Mouse (Mus musculus) intestine, embryonic 16.5 days (tissue): Measurements from ENCODE around the gene Gm27021. TPM values are rescaled to one million over a fixed set of nuclear protein-coding genes. Genes with fewer than 3 reads are reported as not detected.
A peak's percentile ranks its signal among the peaks of the same experiment; 100 is the strongest.

Source experiments
- ATAC-seq: fragments of 200-750 bp; cut with Nextera tagmentation; 2 replicates; pipeline ENCODE4 v1.8.0; 2017; ENCODE audit warnings: moderate TSS enrichment, moderate library complexity
- H3K27ac ChIP-seq: fragments of 300-500 bp; sonication (generic); 2 replicates; pipeline ENCODE4 v1.5.1; 2014; ENCODE audit warnings: mild to moderate bottlenecking, low read length
- H3K27me3 ChIP-seq: fragments of 300-500 bp; sonication (generic); replicated peaks from 2 replicates; pipeline ENCODE4 v1.6.1; 2014; ENCODE audit warnings: low read length, control low read depth, mixed read lengths; ENCODE audit not compliant: control insufficient read depth, insufficient read depth
- H3K36me3 ChIP-seq: fragments of 300-500 bp; sonication (generic); 2 replicates; pipeline ENCODE4 v1.6.1; 2014; ENCODE audit warnings: low read length, control low read depth; ENCODE audit not compliant: control insufficient read depth, insufficient read depth
- H3K4me1 ChIP-seq: fragments of 300-500 bp; sonication (generic); 2 replicates; pipeline ENCODE4 v1.6.1; 2014; ENCODE audit warnings: low read length, control low read depth, mixed read lengths; ENCODE audit not compliant: control insufficient read depth, insufficient read depth
- H3K4me2 ChIP-seq: fragments of 300-500 bp; sonication (generic); 2 replicates; pipeline ENCODE4 v1.6.1; 2014; ENCODE audit warnings: low read depth, low read length, control low read depth
- H3K4me3 ChIP-seq: fragments of 300-500 bp; sonication (generic); 2 replicates; pipeline ENCODE4 v1.5.1; 2014; ENCODE audit warnings: mild to moderate bottlenecking, low read length
- H3K9ac ChIP-seq: fragments of 300-500 bp; sonication (generic); 2 replicates; pipeline ENCODE4 v1.6.1; 2014; ENCODE audit warnings: low read depth, low read length
- H3K9me3 ChIP-seq: fragments of 300-500 bp; sonication (generic); 2 replicates; pipeline ENCODE4 v1.6.1; 2016; ENCODE audit warnings: low read length, control low read depth; ENCODE audit not compliant: control insufficient read depth
- WGBS: fragments of 180-500 bp; shearing (Covaris S2); extraction: QIAGEN DNeasy Blood & Tissue Kit; methylation state at CpG from one replicate; pipeline ENCODE4 v1.1.7; 2014; 5-methylcytosine and 5-hydroxymethylcytosine counted together
- polyA plus RNA-seq: library from polyadenylated mRNA; unstranded; fragments of >200 nt; fragmentation: Nextera tagmentation; extraction: Ambion mirVana; gene quantifications from 2 replicates; pipeline ENCODE4 v1.2.1, GENCODE M21; 2015

Gm27021 gene
- polyA plus RNA-seq, 1 experiment from 2014 or later: 1.5 TPM

DNA sequence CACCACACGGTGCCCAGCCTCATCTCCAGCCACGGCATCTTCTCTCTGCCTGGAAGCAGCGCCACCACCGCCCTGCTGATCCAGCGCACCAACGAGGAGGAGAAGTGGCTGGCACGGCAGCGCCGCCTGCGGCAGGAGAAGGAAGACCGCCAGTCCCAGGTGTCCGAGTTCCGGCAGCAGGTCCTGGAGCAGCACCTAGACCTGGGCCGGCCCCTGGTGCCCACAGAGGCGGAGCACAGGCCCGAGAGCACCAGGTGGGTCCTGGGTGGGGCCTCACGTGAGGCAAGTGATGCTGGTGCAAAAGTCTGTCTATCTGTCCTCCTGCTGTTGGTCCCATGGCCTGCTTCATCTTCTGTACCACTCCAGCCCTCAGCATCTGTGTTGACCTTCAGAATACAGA is 98.8 kb downstream of the Gm27021 start:
- Histone ChIP-seq H3K27ac (no peak overlapping the region), H3K27me3 (no peaks in the 10 kb centered on the region), H3K4me2 (no peak overlapping the region), H3K4me3 (no peak overlapping the region), H3K9ac (no peak overlapping the region), H3K36me3 (peaks cover 53% of the 10 kb centered on the region), H3K4me1 (peaks cover 15% of the 10 kb centered on the region), H3K9me3 (no peaks in the 10 kb centered on the region)
- no peak for ATAC-seq
- WGBS: 96% methylated on average over 17 of the region's 17 CpGs

DNA sequence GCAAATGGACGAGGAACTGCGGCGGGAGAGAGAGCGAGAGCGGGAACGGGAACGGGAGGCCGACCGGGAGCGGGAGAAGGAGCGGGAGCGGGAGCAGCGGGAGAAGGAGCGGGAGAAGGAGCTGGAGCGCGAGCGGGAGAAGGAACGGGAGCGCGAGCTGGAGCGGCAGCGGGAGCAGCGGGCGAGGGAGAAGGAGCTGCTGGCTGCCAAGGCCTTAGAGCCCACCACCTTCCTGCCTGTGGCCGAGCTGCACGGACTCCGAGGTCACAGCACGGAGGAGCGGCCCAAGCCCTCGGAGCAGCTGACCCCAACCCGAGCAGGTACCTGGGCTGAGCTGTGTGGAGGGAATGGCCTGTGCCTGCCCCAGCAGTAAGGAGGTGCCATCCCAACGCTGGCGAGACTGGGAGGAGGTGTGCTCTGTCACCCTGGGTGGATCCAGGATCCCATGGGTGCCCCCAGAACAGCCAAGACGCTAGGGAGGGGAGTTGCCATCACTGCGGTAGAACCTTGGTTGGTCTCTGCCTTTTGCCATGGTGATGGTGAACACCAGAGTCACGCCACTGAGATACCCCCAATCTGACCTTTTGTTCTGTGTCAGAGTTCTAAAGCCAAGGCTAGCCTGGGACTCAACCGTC is 99.6 kb downstream of the Gm27021 start:
- no peak overlapping the region for H3K4me2 ChIP-seq
- H3K4me3 ChIP-seq: no peak overlapping the region
- no peak overlapping the region for H3K27ac ChIP-seq
- peaks cover 24% of the 10 kb centered on the region for H3K4me1 ChIP-seq
- 96% methylated on average over 37 of the region's 37 CpGs for WGBS
- H3K9ac ChIP-seq: no peak overlapping the region
- H3K9me3 ChIP-seq: no peaks in the 10 kb centered on the region
- ATAC-seq: no peak
- peaks cover 45% of the 10 kb centered on the region for H3K36me3 ChIP-seq
- H3K27me3 ChIP-seq: no peaks in the 10 kb centered on the region

DNA sequence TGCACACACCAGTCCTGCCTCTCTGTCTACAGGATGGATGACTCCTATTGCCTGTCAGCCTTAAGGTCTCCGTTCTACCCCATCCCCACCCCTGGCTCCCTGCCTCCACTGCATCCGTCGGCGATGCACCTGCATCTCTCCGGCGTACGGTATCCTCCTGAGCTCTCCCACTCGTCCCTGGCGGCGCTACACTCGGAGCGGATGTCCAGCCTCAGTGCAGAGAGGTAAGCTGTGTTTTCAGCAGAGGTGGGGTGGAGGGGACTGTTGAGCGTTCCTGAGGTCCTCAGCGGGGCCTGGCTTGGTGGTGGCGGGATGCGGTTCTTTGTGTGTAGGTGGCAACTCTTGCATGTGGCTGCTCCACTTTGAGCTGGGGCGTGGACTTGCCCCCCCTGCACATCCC is 100.1 kb downstream of the Gm27021 start:
- Histone ChIP-seq H3K36me3 (peaks cover 40% of the 10 kb centered on the region), H3K4me3 (no peak overlapping the region), H3K4me2 (no peak overlapping the region), H3K4me1 (peaks cover 29% of the 10 kb centered on the region), H3K27me3 (no peaks in the 10 kb centered on the region), H3K9me3 (no peaks in the 10 kb centered on the region), H3K27ac (no peak overlapping the region), H3K9ac (no peak overlapping the region)
- WGBS: 97% methylated on average over 17 of the region's 17 CpGs
- ATAC-seq: no peak

DNA sequence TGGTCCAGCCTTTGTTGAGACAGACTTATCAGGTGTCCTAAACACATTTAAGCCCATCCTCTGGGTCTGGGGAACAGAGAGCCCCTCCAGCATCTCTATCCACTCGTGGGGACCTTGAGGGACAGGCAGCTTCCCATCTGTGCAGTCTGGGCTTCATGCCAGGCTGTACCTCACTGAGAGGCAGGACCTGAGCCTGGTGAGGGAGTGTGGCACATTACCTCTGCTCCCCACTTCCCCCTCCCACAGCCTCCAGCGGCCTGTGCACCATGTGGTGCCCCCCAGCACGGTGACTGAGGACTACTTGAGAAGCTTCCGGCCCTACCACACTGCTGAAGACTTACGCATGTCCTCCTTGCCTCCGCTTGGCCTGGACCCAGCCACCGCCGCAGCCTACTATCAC is 101.2 kb downstream of the Gm27021 start:
- Histone ChIP-seq H3K9me3 (no peaks in the 10 kb centered on the region), H3K36me3 (peaks cover 35% of the 10 kb centered on the region), H3K27ac (no peak overlapping the region), H3K4me2 (no peak overlapping the region), H3K27me3 (no peaks in the 10 kb centered on the region), H3K4me1 (peaks cover 40% of the 10 kb centered on the region), H3K4me3 (no peak overlapping the region), H3K9ac (no peak overlapping the region)
- WGBS: 83% methylated on average over 8 of the region's 8 CpGs
- no peak for ATAC-seq

DNA sequence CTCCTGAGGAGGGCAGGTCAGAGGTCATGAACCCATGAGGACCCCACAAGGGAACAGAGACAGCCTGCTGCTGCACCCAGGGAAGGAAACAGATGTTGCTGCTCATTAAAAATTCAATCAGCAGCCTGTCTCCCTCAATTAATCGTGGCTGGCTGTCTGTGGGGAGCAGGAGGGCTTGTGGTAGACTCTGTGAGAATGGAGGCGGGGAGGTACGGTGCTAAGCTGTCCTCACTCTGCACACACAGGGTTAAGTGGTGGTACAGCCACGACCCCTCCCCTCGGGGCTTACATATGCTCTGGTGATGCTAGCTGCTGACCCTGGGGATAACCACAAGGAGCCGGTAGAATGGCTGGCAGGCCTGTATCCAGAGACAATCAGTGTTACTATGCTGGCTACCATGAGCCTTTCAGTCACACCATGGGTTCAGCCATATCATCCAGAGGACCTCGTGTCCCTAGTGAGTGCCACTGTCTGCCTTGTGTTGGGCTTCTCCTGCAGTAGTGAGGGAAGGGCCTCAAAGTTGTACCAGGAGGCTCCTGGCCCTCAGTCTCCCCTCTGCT is 102.6 kb downstream of the Gm27021 start:
- Histone ChIP-seq H3K9ac (no peak overlapping the region), H3K36me3 (peaks cover 29% of the 10 kb centered on the region), H3K27me3 (no peaks in the 10 kb centered on the region), H3K4me3 (no peak overlapping the region), H3K9me3 (no peaks in the 10 kb centered on the region), H3K4me2 (no peak overlapping the region), H3K27ac (no peak overlapping the region), H3K4me1 (peaks cover 44% of the 10 kb centered on the region)
- ATAC-seq: no peak
- WGBS: 34% methylated on average over 7 of the region's 7 CpGs

DNA sequence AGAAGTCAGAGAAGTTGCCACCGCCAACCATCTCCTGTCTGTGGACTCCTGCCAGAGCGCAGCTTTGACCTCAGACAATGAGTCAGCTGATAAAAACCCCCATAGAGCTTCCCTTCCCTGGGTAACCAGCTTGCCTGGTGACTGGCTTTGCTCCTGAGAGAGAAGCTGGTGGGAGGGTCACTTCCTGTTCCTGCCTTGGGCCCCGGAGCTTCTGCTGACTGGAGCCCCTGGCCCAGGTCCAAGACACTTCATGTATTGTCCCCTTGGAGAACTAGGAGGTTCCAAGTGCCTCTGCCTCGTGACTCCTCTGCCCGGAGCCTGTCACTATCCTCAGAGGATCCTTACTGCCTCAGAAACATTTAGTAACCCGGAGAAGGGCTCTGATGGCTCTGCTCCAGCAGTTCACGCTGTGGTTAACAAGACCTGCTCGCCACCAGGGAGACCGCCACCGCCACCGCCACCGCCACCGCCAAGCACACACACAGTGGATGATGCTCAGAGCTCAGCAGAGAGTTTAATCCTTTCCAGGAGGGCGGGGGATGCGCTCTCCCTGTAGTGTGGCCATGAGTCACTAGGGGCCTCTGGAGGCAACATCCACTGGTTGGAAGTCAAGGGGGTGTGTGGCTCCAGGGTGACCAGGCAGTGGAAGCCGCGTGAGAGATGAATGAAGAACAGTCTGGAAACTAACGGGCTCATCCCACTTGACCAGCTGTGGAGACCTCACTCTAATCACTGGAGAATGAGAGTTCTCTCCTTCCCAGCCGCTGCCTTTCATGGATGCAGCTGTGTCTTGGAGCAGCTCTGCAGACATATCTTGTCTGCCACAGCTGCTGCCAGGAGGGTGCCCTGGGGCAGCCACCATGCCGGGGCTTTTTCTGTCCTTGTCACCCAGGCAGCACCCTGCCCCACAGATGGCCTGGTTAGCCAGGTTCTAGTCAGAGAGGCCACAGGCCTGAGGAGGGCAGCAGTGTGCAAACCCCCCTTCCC is 103.7 kb downstream of the Gm27021 start:
- 31% methylated on average over 20 of the region's 20 CpGs for WGBS
- Histone ChIP-seq H3K9ac (peak overlapping the region; percentile 48), H3K4me3 (no peak overlapping the region), H3K9me3 (no peaks in the 10 kb centered on the region), H3K4me1 (peaks cover 51% of the 10 kb centered on the region), H3K36me3 (peaks cover 26% of the 10 kb centered on the region), H3K27me3 (no peaks in the 10 kb centered on the region), H3K27ac (peak overlapping the region; percentile 71), H3K4me2 (peak overlapping the region; percentile 12; the same call in 1 of the 2 replicates)
- peak; percentile 60 for ATAC-seq

GRCm38 (mm10) chr8:120563348-120563724 is 104.5 kb downstream of the Gm27021 start:
- Histone ChIP-seq H3K36me3 (peaks cover 21% of the 10 kb centered on the region), H3K9ac (peak overlapping the region; percentile 48), H3K4me2 (no peak overlapping the region), H3K4me1 (peaks cover 51% of the 10 kb centered on the region), H3K27ac (peak overlapping the region; percentile 71), H3K27me3 (no peaks in the 10 kb centered on the region), H3K4me3 (no peak overlapping the region), H3K9me3 (no peaks in the 10 kb centered on the region)
- 24% methylated on average over 8 of the region's 8 CpGs for WGBS
- ATAC-seq: peak; percentile 30

GRCm38 (mm10) chr8:120562680-120563347 is 105.1 kb downstream of the Gm27021 start:
- Histone ChIP-seq H3K9ac (peak overlapping the region; percentile 48), H3K27ac (peak overlapping the region; percentile 71), H3K4me2 (no peak overlapping the region), H3K36me3 (peaks cover 16% of the 10 kb centered on the region), H3K9me3 (no peaks in the 10 kb centered on the region), H3K4me3 (no peak overlapping the region), H3K27me3 (no peaks in the 10 kb centered on the region), H3K4me1 (peaks cover 54% of the 10 kb centered on the region)
- 83% methylated on average over 18 of the region's 18 CpGs for WGBS
- no peak for ATAC-seq
